Mouse (Mus musculus) neural tube, embryonic 14.5 days (tissue): Measurements from ENCODE around the gene Mesp1. TPM values are rescaled to one million over a fixed set of nuclear protein-coding genes. Genes with fewer than 3 reads are reported as not detected.

Experiments
- ATAC-seq: fragments of 200-750 bp; cut with Nextera tagmentation; 2 replicates; pipeline ENCODE4 v1.8.0; 2017; ENCODE audit warnings: low read depth, mild to moderate bottlenecking, moderate TSS enrichment, moderate library complexity
- H3K27ac ChIP-seq: fragments of 300-500 bp; sonication (generic); 2 replicates; pipeline ENCODE4 v1.5.1; 2014; ENCODE audit warnings: low read depth, mild to moderate bottlenecking, control low read depth, low read length, moderate library complexity, mixed read lengths
- H3K27me3 ChIP-seq: fragments of 300-500 bp; sonication (generic); 2 replicates; pipeline ENCODE4 v1.6.1; 2014; ENCODE audit warnings: low read length; ENCODE audit not compliant: control insufficient read depth, insufficient read depth
- H3K36me3 ChIP-seq: fragments of 300-500 bp; sonication (generic); 2 replicates; pipeline ENCODE4 v1.6.1; 2014; ENCODE audit warnings: low read length, mixed read lengths; ENCODE audit not compliant: control insufficient read depth, insufficient read depth
- H3K4me1 ChIP-seq: fragments of 300-500 bp; sonication (generic); 2 replicates; pipeline ENCODE4 v1.6.1; 2014; ENCODE audit warnings: low read length; ENCODE audit not compliant: control insufficient read depth, insufficient read depth
- H3K4me2 ChIP-seq: fragments of 300-500 bp; sonication (generic); 2 replicates; pipeline ENCODE4 v1.6.1; 2014; ENCODE audit warnings: mild to moderate bottlenecking, low read depth, low read length, control low read depth
- H3K4me3 ChIP-seq: fragments of 300-500 bp; sonication (generic); 2 replicates; pipeline ENCODE4 v1.5.1; 2014; ENCODE audit warnings: low read depth, low read length, control low read depth, mixed read lengths
- H3K9ac ChIP-seq: fragments of 300-500 bp; sonication (generic); replicated peaks from 2 replicates; pipeline ENCODE4 v1.6.1; 2014; ENCODE audit warnings: low read depth, mild to moderate bottlenecking, control low read depth, low read length, mixed read lengths
- H3K9me3 ChIP-seq: fragments of 300-500 bp; sonication (generic); 2 replicates; pipeline ENCODE4 v1.6.1; 2016; ENCODE audit warnings: low read length; ENCODE audit not compliant: control insufficient read depth
- WGBS: fragments of 180-500 bp; shearing (Covaris S2); extraction: QIAGEN DNeasy Blood & Tissue Kit; methylation state at CpG from one replicate; pipeline ENCODE4 v1.1.7; 2014; 5-methylcytosine and 5-hydroxymethylcytosine counted together
- polyA plus RNA-seq: library from polyadenylated mRNA; unstranded; fragments of >200 nt; fragmentation: Nextera tagmentation; extraction: Ambion mirVana; gene quantifications from 2 replicates; pipeline ENCODE4 v1.2.1, GENCODE M21; 2014

Gene Mesp1
- polyA plus RNA-seq, 1 experiment from 2014 or later = not detected

GRCm38 (mm10) chr7:79756334-79756733 lies 37.3 kb downstream of the Mesp1 start:
- no peak overlapping the region for H3K27ac ChIP-seq
- H3K4me2 ChIP-seq = no peak overlapping the region
- H3K36me3 ChIP-seq = no peaks in the 10 kb centered on the region
- no peak overlapping the region for H3K9ac ChIP-seq
- H3K9me3 ChIP-seq = no peaks in the 10 kb centered on the region
- H3K27me3 ChIP-seq = no peaks in the 10 kb centered on the region
- no peak overlapping the region for H3K4me3 ChIP-seq
- no peaks in the 10 kb centered on the region for H3K4me1 ChIP-seq
- ATAC-seq = no peak
- 51% methylated on average over 2 of the region's 2 CpGs for WGBS

DNA sequence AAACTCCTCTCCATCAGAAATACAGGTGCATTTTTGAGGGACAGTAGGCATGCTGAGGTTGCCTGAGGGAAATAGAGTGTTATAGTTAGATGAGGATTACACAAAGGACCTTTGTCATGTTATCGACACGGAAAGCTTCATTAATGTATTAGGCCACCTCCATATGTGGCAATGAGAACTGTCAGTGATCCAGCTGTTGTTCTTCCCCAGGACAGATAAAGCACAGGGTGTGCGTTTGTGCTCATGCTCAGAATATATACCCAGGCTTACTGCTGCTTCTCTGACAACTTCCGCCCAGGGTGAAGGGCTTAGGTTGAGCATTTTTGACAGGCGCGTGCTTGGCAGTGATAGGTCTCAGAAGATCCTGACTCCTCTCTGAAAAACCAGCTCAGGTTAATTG lies 44.1 kb downstream of the Mesp1 start:
- H3K36me3 ChIP-seq = no peaks in the 10 kb centered on the region
- no peak overlapping the region for H3K4me3 ChIP-seq
- H3K27ac ChIP-seq = no peak overlapping the region
- H3K9ac ChIP-seq = no peak overlapping the region
- no peak overlapping the region for H3K4me2 ChIP-seq
- no peaks in the 10 kb centered on the region for H3K9me3 ChIP-seq
- WGBS = 88% methylated on average over 6 of the region's 6 CpGs
- H3K27me3 ChIP-seq = no peaks in the 10 kb centered on the region
- H3K4me1 ChIP-seq = no peaks in the 10 kb centered on the region
- ATAC-seq = no peak

DNA sequence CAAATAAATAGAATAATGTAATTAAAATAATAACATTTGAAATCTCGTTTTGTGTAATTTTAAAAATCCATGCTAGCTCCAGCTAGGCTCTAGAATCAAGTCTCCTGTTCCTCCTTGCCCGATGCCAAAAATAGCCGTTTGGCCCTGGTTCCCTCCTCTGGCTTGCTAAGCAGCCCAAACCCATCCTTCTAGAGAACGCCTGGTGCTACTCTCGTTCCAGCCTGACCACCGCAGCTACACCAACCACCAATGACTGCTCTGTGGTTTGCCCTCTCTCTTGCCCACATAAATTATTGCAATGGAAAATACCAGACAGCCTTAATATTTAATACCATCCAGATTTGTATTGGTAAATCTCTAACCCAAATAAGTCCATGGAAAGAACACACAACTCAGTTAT lies 45.9 kb downstream of the Mesp1 start:
- no peak overlapping the region for H3K27ac ChIP-seq
- H3K4me3 ChIP-seq = no peak overlapping the region
- H3K9ac ChIP-seq = no peak overlapping the region
- H3K4me1 ChIP-seq = peaks cover 6% of the 10 kb centered on the region; the same call in 1 of the 2 replicates
- ATAC-seq = no peak
- H3K4me2 ChIP-seq = no peak overlapping the region
- WGBS = 80% methylated on average over 6 of the region's 6 CpGs
- no peaks in the 10 kb centered on the region for H3K27me3 ChIP-seq
- H3K36me3 ChIP-seq = no peaks in the 10 kb centered on the region
- H3K9me3 ChIP-seq = no peaks in the 10 kb centered on the region

- WGBS = 88% methylated on average over 5 of the region's 5 CpGs
- no peak overlapping the region for H3K9ac ChIP-seq
Observed at GRCm38 (mm10) chr7:79744585-79744984, 49.0 kb downstream of the Mesp1 start.

GRCm38 (mm10) chr7:79744051-79744450 lies 49.5 kb downstream of the Mesp1 start:
- no peaks in the 10 kb centered on the region for H3K9me3 ChIP-seq
- ATAC-seq = no peak
- no peak overlapping the region for H3K4me2 ChIP-seq
- H3K27me3 ChIP-seq = no peaks in the 10 kb centered on the region
- H3K9ac ChIP-seq = no peak overlapping the region
- no peak overlapping the region for H3K4me3 ChIP-seq
- H3K27ac ChIP-seq = no peak overlapping the region
- no peaks in the 10 kb centered on the region for H3K36me3 ChIP-seq
- WGBS = 93% methylated on average over 9 of the region's 9 CpGs
- H3K4me1 ChIP-seq = peaks cover 6% of the 10 kb centered on the region; the same call in 1 of the 2 replicates

More at GRCm38 (mm10) chr7:79744585-79744984, 49.0 kb downstream of the Mesp1 start:
- Histone ChIP-seq H3K9me3 (no peaks in the 10 kb centered on the region), H3K27ac (no peak overlapping the region), H3K27me3 (no peaks in the 10 kb centered on the region), H3K4me1 (peaks cover 6% of the 10 kb centered on the region; the same call in 1 of the 2 replicates), H3K4me3 (no peak overlapping the region), H3K36me3 (no peaks in the 10 kb centered on the region), H3K4me2 (no peak overlapping the region)
- no peak for ATAC-seq

- H3K27me3 ChIP-seq = no peaks in the 10 kb centered on the region
- no peak within 1 kb of the TSS for H3K27ac ChIP-seq
- H3K4me1 ChIP-seq = peaks cover 6% of the 10 kb centered on the region; the same call in 1 of the 2 replicates
- H3K9ac ChIP-seq = peak within 1 kb of the TSS; percentile 53
- H3K36me3 ChIP-seq = no peaks in the 10 kb centered on the region
- 3% methylated on average over 46 of the region's 46 CpGs for WGBS
- H3K4me3 ChIP-seq = peak within 1 kb of the TSS; percentile 51
- H3K4me2 ChIP-seq = peak within 1 kb of the TSS; percentile 93
- ATAC-seq = peak; percentile 90
- no peaks in the 10 kb centered on the region for H3K9me3 ChIP-seq
Observed at GRCm38 (mm10) chr7:79742659-79743536, 50.7 kb downstream of the Mesp1 start, which contains the start of the genes Pex11a and Wdr93. Gene Pex11a, minus strand, starts transcription at chr7:79743131. Gene Wdr93, plus strand, starts transcription at chr7:79743163.

DNA sequence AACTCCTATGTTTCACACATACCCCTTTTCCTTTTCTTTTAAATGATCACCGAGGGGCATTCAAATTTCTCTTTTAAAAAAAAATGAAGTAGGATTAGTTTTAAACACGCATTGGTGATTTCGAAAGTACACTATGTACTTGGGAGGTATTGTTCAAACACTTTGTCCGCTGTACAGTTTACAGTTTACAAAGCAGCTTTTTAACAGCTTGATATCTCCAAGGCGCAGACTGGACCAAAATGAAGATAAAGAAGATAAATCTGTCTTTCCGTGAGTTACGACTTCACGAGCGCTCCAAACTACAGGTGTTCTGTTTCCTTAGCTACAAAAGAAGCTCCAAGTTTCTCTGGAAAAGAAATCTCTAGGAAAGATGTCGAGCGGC lies 51.3 kb downstream of the Mesp1 start:
- H3K4me2 ChIP-seq = peak overlapping the region; percentile 93
- H3K27ac ChIP-seq = no peak overlapping the region
- no peaks in the 10 kb centered on the region for H3K36me3 ChIP-seq
- 22% methylated on average over 11 of the region's 11 CpGs for WGBS
- no peak for ATAC-seq
- H3K27me3 ChIP-seq = no peaks in the 10 kb centered on the region
- H3K9ac ChIP-seq = peak overlapping the region; percentile 53
- peak overlapping the region; percentile 51 for H3K4me3 ChIP-seq
- peaks cover 6% of the 10 kb centered on the region; the same call in 1 of the 2 replicates for H3K4me1 ChIP-seq
- H3K9me3 ChIP-seq = no peaks in the 10 kb centered on the region

Other genes with a start within 250 kb of the Mesp1 start
- 3.9 and 4.0 TPM in 2 replicates for gene Rhcg, start 176.1 kb downstream of the Mesp1 start, polyA plus RNA-seq
- gene Ticrr, start 133.6 kb downstream of the Mesp1 start, polyA plus RNA-seq = 0.98 and 1.4 TPM in 2 replicates
- gene Kif7, start 78.1 kb downstream of the Mesp1 start, polyA plus RNA-seq = 1.3 and 2.3 TPM in 2 replicates
- gene Plin1, start 60.9 kb downstream of the Mesp1 start, polyA plus RNA-seq = 0.17 TPM in 1 of 2 replicates, not detected in the other
- 13.4 and 16.2 TPM in 2 replicates for gene Pex11a, start 50.7 kb downstream of the Mesp1 start, polyA plus RNA-seq
- 0.08 and 0.12 TPM in 2 replicates for gene Wdr93, start 50.6 kb downstream of the Mesp1 start, polyA plus RNA-seq
- 0.71 and 1.2 TPM in 2 replicates for gene Mesp2, start 16.9 kb upstream of the Mesp1 start, polyA plus RNA-seq
- 0.95 and 7.2 TPM in 2 replicates for gene Anpep, start 67.3 kb upstream of the Mesp1 start, polyA plus RNA-seq
- 42.0 and 48.8 TPM in 2 replicates for gene Ap3s2, start 126.9 kb upstream of the Mesp1 start, polyA plus RNA-seq
- gene Arpin, start 141.6 kb upstream of the Mesp1 start, polyA plus RNA-seq = 18.9 and 20.1 TPM in 2 replicates
- 14.0 and 14.1 TPM in 2 replicates for gene Zfp710, start 231.0 kb upstream of the Mesp1 start, polyA plus RNA-seq